ENCODE assay signal across 15 mouse cellular contexts in genomic region chr10:50895881-50896766, GRCm38 (mm10). TPM values are rescaled to one million over a fixed set of nuclear protein-coding genes. Genes with fewer than 3 reads are reported as not detected.
DNase-seq lines count a peak whose midpoint lies in the region; ATAC-seq and TF ChIP-seq lines count a peak whose summit lies in the region.
"Had no signal": no experiment of that assay in that cellular context is flagged by ENCODE, and none has a peak within 500 bp of the region (broad histone marks: within the 10 kb centered on the region; RNA-seq: fewer than 3 reads in every experiment).

No protein-coding gene starts in this region.

- TF ChIP-seq CTCF in kidney, adult 2 months (conservative IDR thresholded peaks at IDR 0.05; ENCODE audit: insufficient read depth, insufficient read length, low read depth, low read length), result no peak
- TF ChIP-seq CTCF in Patski (IDR thresholded peaks at IDR 0.05), result no peak

- peak; percentile 33 for DNase-seq in kidney, adult 2 months
- DNase-seq in kidney, postnatal 25 days, result no peak
- DNase-seq in Patski (ENCODE audit: low read depth, low spot score), result peak; percentile 9
- no peak for DNase-seq in embryonic facial prominence, embryonic 14.5 days (ENCODE audit: low spot score)
- peak; percentile 96 for DNase-seq in midbrain, embryonic 11.5 days (ENCODE audit: low spot score, missing footprints)
- no peak for DNase-seq in adrenal gland, postnatal 25 days
- no peak for DNase-seq in thymus, postnatal 14 days
- DNase-seq in adrenal gland, adult 18-20 months (ENCODE audit: low spot score in 2 of 2), result no peak
- DNase-seq: gastrocnemius, postnatal 14 days; kidney, adult 9 months had no signal

- no peaks in the 10 kb centered on the region for H3K36me3 ChIP-seq in kidney, adult 2 months (ENCODE audit: control insufficient read depth, insufficient read depth, low read length)
- no peaks in the 10 kb centered on the region for H3K36me3 ChIP-seq in embryonic facial prominence, embryonic 14.5 days (ENCODE audit: control insufficient read depth, insufficient read depth, low read length)
- H3K36me3 ChIP-seq in midbrain, embryonic 11.5 days (ENCODE audit: control insufficient read depth, insufficient read depth, low read length), result no peaks in the 10 kb centered on the region
- H3K36me3 ChIP-seq: embryonic facial prominence, embryonic 12.5 days; limb, embryonic 12.5 days; neural tube, embryonic 13.5 days had no signal

- CTCF ChIA-PET in Patski (lab: Charles Lee), result interaction anchor here (0.9 to 1.8 kb wide), 4 partner anchors 10 to 509 kb away, joined by 3 to 7 read pairs (median 3); no protein-coding TSS in a partner anchor

- POLR2A ChIA-PET in Patski (lab: Charles Lee), result interaction anchor here (0.7 kb wide), 1 partner anchor 509 kb away, joined by 3 read pairs; no protein-coding TSS in a partner anchor

- H3K4me1 ChIP-seq in kidney, adult 2 months (ENCODE audit: control insufficient read depth, insufficient read depth, low read length), result no peaks in the 10 kb centered on the region
- peaks cover 5% of the 10 kb centered on the region; the same call in 1 of the 2 replicates for H3K4me1 ChIP-seq in embryonic facial prominence, embryonic 14.5 days (ENCODE audit: control insufficient read depth, insufficient read depth, low read length)
- peaks cover 21% of the 10 kb centered on the region for H3K4me1 ChIP-seq in midbrain, embryonic 11.5 days (ENCODE audit: control insufficient read depth, insufficient read depth, low read length)

- H3K9ac ChIP-seq in embryonic facial prominence, embryonic 14.5 days (ENCODE audit: low read depth, low read length), result no peak overlapping the region
- H3K9ac ChIP-seq in midbrain, embryonic 11.5 days (ENCODE audit: low read length), result peak overlapping the region; percentile 49
- H3K9ac ChIP-seq: embryonic facial prominence, embryonic 12.5 days; limb, embryonic 12.5 days; neural tube, embryonic 13.5 days had no signal

- 13% methylated on average over 21 of the region's 21 CpGs for WGBS in kidney, adult 2 months
- WGBS in embryonic facial prominence, embryonic 14.5 days, result 6% methylated on average over 21 of the region's 21 CpGs
- 2% methylated on average over 21 of the region's 21 CpGs for WGBS in midbrain, embryonic 11.5 days

- in situ Hi-C loops in Patski (cut with MboI; ENCODE audit: low pct_unique_long_range_greater_than_20kb), result loop anchor here (5.0 to 10.0 kb wide), 2 partner anchors 194 to 389 kb away; no protein-coding TSS in a partner anchor

- H3K27me3 ChIP-seq in kidney, adult 2 months (replicated peaks; ENCODE audit: control insufficient read depth, insufficient read depth, low read length), result peaks cover 7% of the 10 kb centered on the region
- peaks cover 28% of the 10 kb centered on the region for H3K27me3 ChIP-seq in Patski
- peaks cover 85% of the 10 kb centered on the region for H3K27me3 ChIP-seq in embryonic facial prominence, embryonic 14.5 days (replicated peaks; ENCODE audit: control insufficient read depth, insufficient read depth, low read length)
- peaks cover 86% of the 10 kb centered on the region for H3K27me3 ChIP-seq in midbrain, embryonic 11.5 days (ENCODE audit: control insufficient read depth, insufficient read depth, low read length)
- H3K27me3 ChIP-seq: CH12.LX had no signal

- H3K9me3 ChIP-seq in embryonic facial prominence, embryonic 14.5 days (ENCODE audit: control insufficient read depth, low read length), result no peaks in the 10 kb centered on the region
- no peaks in the 10 kb centered on the region for H3K9me3 ChIP-seq in midbrain, embryonic 11.5 days (ENCODE audit: control insufficient read depth, low read length)
- H3K9me3 ChIP-seq: embryonic facial prominence, embryonic 12.5 days; limb, embryonic 12.5 days; neural tube, embryonic 13.5 days had no signal

- H3K27ac ChIP-seq in kidney, adult 2 months (ENCODE audit: insufficient read depth, low read depth, low read length), result peak overlapping the region; percentile 76
- no peak overlapping the region for H3K27ac ChIP-seq in embryonic facial prominence, embryonic 14.5 days (replicated peaks; ENCODE audit: low read depth, low read length)
- no peak overlapping the region for H3K27ac ChIP-seq in midbrain, embryonic 11.5 days (ENCODE audit: low read depth, low read length)
- H3K27ac ChIP-seq: embryonic facial prominence, embryonic 12.5 days; limb, embryonic 12.5 days; neural tube, embryonic 13.5 days had no signal

- TF ChIP-seq POLR2A in kidney, adult 2 months (IDR thresholded peaks at IDR 0.05; ENCODE audit: low read depth, low read length), result no peak

- peak overlapping the region; percentile 78 for H3K4me3 ChIP-seq in kidney, adult 2 months (ENCODE audit: insufficient read depth, low read depth, low read length)
- H3K4me3 ChIP-seq in embryonic facial prominence, embryonic 14.5 days (ENCODE audit: low read depth, low read length), result peak overlapping the region; percentile 51; the same call in 1 of the 2 replicates
- peak overlapping the region; percentile 48 for H3K4me3 ChIP-seq in midbrain, embryonic 11.5 days (ENCODE audit: low read depth, low read length)

- H3K4me2 ChIP-seq in embryonic facial prominence, embryonic 14.5 days (ENCODE audit: low read depth, low read length), result 0 out of 2 replicates have a peak overlapping the region, but pooled peaks have one; percentile 86
- H3K4me2 ChIP-seq in midbrain, embryonic 11.5 days, result peak overlapping the region; percentile 71

- ATAC-seq in Patski, result no peak
- ATAC-seq in embryonic facial prominence, embryonic 14.5 days (ENCODE audit: low read depth), result no peak
- no peak for ATAC-seq in midbrain, embryonic 11.5 days (ENCODE audit: low FRiP score)

RNA-seq across cellular contexts. Expression of gene Sim1, which starts 1.6 kb away (rescaled TPM):
- polyA plus RNA-seq in kidney, adult 2 months (2012; rRNA removed), result 4.2 and 5.8 TPM in 2 replicates
- polyA plus RNA-seq in Patski (2021), result 7.4 TPM
- polyA plus RNA-seq in embryonic facial prominence, embryonic 14.5 days (2014; fragmentation: Nextera tagmentation; extraction: Ambion mirVana), result 1.1 and 1.2 TPM in 2 replicates
- 7.9 and 8.7 TPM in 2 replicates for polyA plus RNA-seq in midbrain, embryonic 11.5 days (2014; fragmentation: Nextera tagmentation; extraction: Ambion mirVana)
- not detected in 2 replicates for total RNA-seq in adrenal gland, postnatal 25 days (2021)
- not detected for total RNA-seq in adrenal gland, adult 18-20 months (2021)
- polyA plus RNA-seq: heart, embryonic 16.5 days had no signal

Comparison
In these comparisons a context has a peak if more than half of its experiments do, and no peak if none do; other contexts are left out.
1. DNase-seq: peak in kidney, adult 2 months (single experiment), Patski (single experiment) and midbrain, embryonic 11.5 days (single experiment); none in kidney, postnatal 25 days (0 of 2), embryonic facial prominence, embryonic 14.5 days (single experiment), adrenal gland, postnatal 25 days (single experiment), thymus, postnatal 14 days (single experiment) and adrenal gland, adult 18-20 months (0 of 2).
2. Peak in every context shown above with its lines, with median percentiles within 50 percentile points of each other: H3K4me3 ChIP-seq.